Mouse (Mus musculus): ENCODE results near the gene Acat2. TPM values are rescaled to one million over a fixed set of nuclear protein-coding genes. Genes with fewer than 3 reads are reported as not detected.
"Not testable (repeated sequence)": the region's sequence is repeated elsewhere in the genome, so short reads cannot be mapped to it uniquely, and the experiment has no call there.

Gene Acat2
- 343 and 357 TPM in 2 replicates for polyA plus RNA-seq (2016; fragmentation: Nextera tagmentation; extraction: Ambion mirVana)

- WGBS: under 1% methylated on average over 42 of the region's 42 CpGs
- Histone ChIP-seq H3K4me1 (peaks cover 7% of the 10 kb centered on the region), H3K36me3 (peaks cover 32% of the 10 kb centered on the region), H3K27ac (peak within 1 kb of the TSS; percentile 89), H3K27me3 (ENCODE audit: low read depth, poor library complexity, severe bottlenecking) (no peaks in the 10 kb centered on the region), H3K4me3 (peak within 1 kb of the TSS; percentile 75), H3K9me3 (replicated peaks) (no peaks in the 10 kb centered on the region)
- peak; percentile 91 for DNase-seq (ENCODE audit: low spot score)
These were observed at the start of gene Acat2 for GRCm38 (mm10) chr17:12960331-12960873. Acat2 (minus strand) TSS chr17:12960747.

DNA sequence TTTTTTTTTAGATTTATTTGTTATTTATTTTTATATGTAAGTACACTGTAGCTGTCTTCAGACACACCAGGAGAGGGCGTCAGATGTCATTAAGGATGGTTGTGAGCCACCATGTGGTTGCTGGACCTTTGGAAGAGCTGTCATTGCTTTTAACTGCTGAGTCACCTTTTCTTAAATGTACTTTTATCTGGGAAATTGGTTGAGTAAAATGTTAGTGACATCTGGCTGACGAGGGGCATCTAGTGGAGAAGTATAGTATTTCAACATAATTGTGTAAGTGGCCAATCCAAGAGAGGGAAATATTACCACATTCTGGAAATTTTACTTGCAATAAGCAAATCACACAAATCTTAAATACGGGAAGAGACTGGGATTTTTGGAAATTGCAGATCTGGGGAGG, 49.3 kb upstream of the Acat2 start:
- Histone ChIP-seq H3K4me3 (no peak overlapping the region), H3K4me1 (peaks cover 19% of the 10 kb centered on the region), H3K27ac (no peak overlapping the region), H3K9me3 (replicated peaks) (no peaks in the 10 kb centered on the region), H3K36me3 (peaks cover 41% of the 10 kb centered on the region), H3K27me3 (ENCODE audit: low read depth, poor library complexity, severe bottlenecking) (no peaks in the 10 kb centered on the region)
- no peak for DNase-seq (ENCODE audit: low spot score)
- 46% methylated on average over 3 of the region's 3 CpGs for WGBS

DNA sequence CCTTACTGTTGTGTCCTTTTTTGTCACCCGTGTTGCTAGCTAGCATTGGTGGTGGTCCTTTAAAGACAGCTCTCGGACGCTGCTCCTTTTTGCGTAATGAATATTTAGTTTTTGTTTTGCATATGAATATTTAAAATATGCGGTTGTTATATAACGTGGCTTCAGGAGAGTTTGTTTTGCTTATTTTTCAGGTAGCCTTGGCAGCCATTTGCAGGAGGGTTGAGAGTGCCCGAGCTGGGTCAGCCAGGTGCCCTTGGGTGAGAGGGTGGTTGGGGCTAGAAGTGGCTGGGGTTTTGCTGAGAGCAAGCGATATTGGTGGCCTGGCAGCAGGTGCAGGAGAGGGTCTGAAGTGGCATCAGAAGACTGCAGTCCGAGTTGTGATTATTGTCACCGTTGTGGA, 48.0 kb upstream of the Acat2 start:
- DNase-seq (ENCODE audit: low spot score): peak; percentile 36
- H3K4me3 ChIP-seq: peak overlapping the region; percentile 95
- no peaks in the 10 kb centered on the region for H3K9me3 ChIP-seq (replicated peaks)
- no peaks in the 10 kb centered on the region for H3K27me3 ChIP-seq (ENCODE audit: low read depth, poor library complexity, severe bottlenecking)
- H3K4me1 ChIP-seq: peaks cover 19% of the 10 kb centered on the region
- peak overlapping the region; percentile 86 for H3K27ac ChIP-seq
- 6% methylated on average over 10 of the region's 10 CpGs for WGBS
- H3K36me3 ChIP-seq: peaks cover 27% of the 10 kb centered on the region

DNA sequence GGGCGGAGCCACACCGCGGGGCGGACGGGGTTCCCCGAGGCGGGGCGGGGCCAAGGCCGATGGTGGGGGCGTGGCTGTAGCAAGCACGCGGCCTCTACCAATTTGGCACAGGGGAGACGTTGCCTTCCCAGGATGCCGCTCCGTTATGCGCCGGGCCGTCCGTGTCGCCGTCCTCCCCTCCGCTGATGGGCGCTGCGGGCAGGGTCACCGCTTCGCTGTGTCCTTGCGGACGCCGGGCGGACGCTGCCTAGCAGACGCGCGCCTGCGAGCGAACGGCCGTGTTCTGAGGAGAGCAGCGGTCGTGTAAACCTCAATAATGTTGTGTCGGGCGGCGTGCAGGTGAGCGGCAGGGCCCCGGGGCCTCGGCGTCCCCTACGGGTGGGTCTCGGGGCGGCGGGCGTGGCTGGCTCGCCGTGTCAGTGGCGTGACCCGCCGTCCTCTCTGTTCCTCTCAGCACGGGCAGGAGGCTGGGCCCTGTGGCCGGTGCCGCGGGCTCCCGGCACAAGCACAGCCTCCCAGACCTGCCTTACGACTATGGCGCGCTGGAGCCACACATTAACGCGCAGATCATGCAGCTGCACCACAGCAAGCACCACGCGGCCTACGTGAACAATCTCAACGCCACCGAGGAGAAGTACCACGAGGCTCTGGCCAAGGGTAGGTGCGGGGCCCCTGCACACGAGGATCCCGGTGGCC, 47.3 kb upstream of the Acat2 start:
- under 1% methylated on average over 75 of the region's 76 CpGs for WGBS
- Histone ChIP-seq H3K27me3 (ENCODE audit: low read depth, poor library complexity, severe bottlenecking) (no peaks in the 10 kb centered on the region), H3K4me1 (peaks cover 19% of the 10 kb centered on the region), H3K36me3 (peaks cover 20% of the 10 kb centered on the region), H3K4me3 (peak overlapping the region; percentile 95), H3K27ac (peak overlapping the region; percentile 86), H3K9me3 (replicated peaks) (no peaks in the 10 kb centered on the region)
- DNase-seq (ENCODE audit: low spot score): peak; percentile 99

- WGBS: 49% methylated on average over 5 of the region's 5 CpGs
- no peak for DNase-seq (ENCODE audit: low spot score)
- H3K36me3 ChIP-seq: peaks cover 12% of the 10 kb centered on the region
- no peaks in the 10 kb centered on the region for H3K27me3 ChIP-seq (ENCODE audit: low read depth, poor library complexity, severe bottlenecking)
- no peaks in the 10 kb centered on the region for H3K9me3 ChIP-seq (replicated peaks)
- 0 out of 2 replicates have a peak overlapping the region, but pooled peaks have one; percentile 86 for H3K27ac ChIP-seq
- peaks cover 19% of the 10 kb centered on the region for H3K4me1 ChIP-seq
- H3K4me3 ChIP-seq: peak overlapping the region; percentile 95
These were observed 46.4 kb upstream of the Acat2 start for GRCm38 (mm10) chr17:13006984-13007383.

GRCm38 (mm10) chr17:13006546-13006945, 46.0 kb upstream of the Acat2 start, which contains the start of gene Sod2:
Sod2 (plus strand) TSS chr17:13006846.
- peaks cover 19% of the 10 kb centered on the region for H3K4me1 ChIP-seq
- H3K27ac ChIP-seq: peak within 1 kb of the TSS; percentile 86
- not testable (repeated sequence) for DNase-seq (ENCODE audit: low spot score)

GRCm38 (mm10) chr17:13004436-13004835, 43.9 kb upstream of the Acat2 start:
- H3K9me3 ChIP-seq (replicated peaks); H3K27me3 ChIP-seq (ENCODE audit: low read depth, poor library complexity, severe bottlenecking); H3K4me3 ChIP-seq; H3K36me3 ChIP-seq; DNase-seq (ENCODE audit: low spot score); H3K27ac ChIP-seq: not testable (repeated sequence)
- H3K4me1 ChIP-seq: peaks cover 19% of the 10 kb centered on the region
- 82% methylated on average over 2 of the region's 2 CpGs for WGBS

More at GRCm38 (mm10) chr17:13006546-13006945, 46.0 kb upstream of the Acat2 start, which contains the start of gene Sod2:
- 95% methylated on average over 2 of the region's 2 CpGs for WGBS
- not testable (repeated sequence) for H3K27me3 ChIP-seq (ENCODE audit: low read depth, poor library complexity, severe bottlenecking); H3K36me3 ChIP-seq; H3K9me3 ChIP-seq (replicated peaks)
- peak within 1 kb of the TSS; percentile 95 for H3K4me3 ChIP-seq

DNA sequence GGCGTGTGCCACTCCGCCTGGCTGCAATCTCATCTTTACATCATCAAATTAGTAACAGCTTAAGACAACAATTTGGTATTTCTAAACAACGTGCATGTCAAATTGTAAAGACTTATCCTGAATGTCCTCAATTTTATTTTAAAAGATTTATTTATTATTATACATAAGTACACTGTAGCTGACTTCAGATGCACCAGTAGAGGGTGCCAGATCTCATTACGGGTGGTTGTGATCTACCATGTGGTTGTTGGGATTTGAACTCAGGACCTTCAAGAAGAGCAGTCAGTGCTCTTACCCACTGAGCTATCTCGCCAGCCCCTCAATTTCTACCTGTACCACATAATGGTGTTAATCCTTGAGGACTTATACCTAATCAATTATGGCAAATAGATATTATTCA, 41.7 kb upstream of the Acat2 start:
- H3K27me3 ChIP-seq (ENCODE audit: low read depth, poor library complexity, severe bottlenecking); H3K4me3 ChIP-seq; H3K27ac ChIP-seq; DNase-seq (ENCODE audit: low spot score); H3K4me1 ChIP-seq; H3K36me3 ChIP-seq; H3K9me3 ChIP-seq (replicated peaks): not testable (repeated sequence)
- WGBS: 93% methylated on average over 5 of the region's 5 CpGs

DNA sequence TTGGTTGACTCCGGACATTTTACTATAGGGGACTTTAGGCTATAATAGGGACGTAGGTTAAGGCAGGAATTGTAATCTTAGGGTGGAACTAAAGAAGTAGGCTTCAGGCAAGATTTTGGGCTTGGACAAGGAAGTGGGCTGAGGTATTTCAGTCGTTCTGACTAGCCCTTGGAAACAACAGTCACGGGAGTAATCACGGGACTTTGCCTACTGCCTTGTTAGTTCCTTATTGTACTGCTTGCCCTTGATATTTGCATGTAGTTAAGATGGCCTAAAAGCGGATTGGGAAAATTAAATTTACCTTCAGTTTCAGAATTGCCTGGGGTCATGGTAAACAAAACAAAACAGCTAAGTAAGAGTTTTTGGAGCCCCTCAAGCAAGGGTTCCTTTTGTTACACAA, 38.5 kb upstream of the Acat2 start:
- Histone ChIP-seq H3K9me3 (replicated peaks) (no peaks in the 10 kb centered on the region), H3K4me3 (no peak overlapping the region), H3K36me3 (no peaks in the 10 kb centered on the region), H3K27ac (no peak overlapping the region), H3K27me3 (ENCODE audit: low read depth, poor library complexity, severe bottlenecking) (no peaks in the 10 kb centered on the region), H3K4me1 (no peaks in the 10 kb centered on the region)
- no peak for DNase-seq (ENCODE audit: low spot score)
- WGBS: 83% methylated on average over 6 of the region's 6 CpGs

DNA sequence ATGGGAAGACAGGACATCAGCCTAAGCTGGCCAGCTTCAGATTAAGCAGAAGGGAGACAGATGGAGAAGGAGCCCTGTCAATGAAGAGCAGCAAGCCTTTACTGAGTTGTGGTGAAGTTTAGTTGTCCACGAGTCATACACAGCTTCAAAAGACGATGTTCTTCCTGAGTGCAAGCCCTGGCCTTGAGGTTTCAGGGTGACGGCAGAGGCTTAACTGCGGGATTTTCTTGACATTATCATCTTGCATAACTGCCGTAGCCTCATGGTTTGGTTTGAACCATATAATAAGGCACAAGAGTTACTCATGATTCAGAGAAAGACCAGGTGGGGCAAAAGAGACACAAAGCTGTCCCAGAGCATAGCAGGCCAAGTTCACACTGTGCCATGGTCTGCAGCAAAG, 37.3 kb upstream of the Acat2 start:
- Histone ChIP-seq H3K4me1 (no peaks in the 10 kb centered on the region), H3K36me3 (no peaks in the 10 kb centered on the region), H3K4me3 (no peak overlapping the region), H3K9me3 (replicated peaks) (no peaks in the 10 kb centered on the region), H3K27me3 (ENCODE audit: low read depth, poor library complexity, severe bottlenecking) (no peaks in the 10 kb centered on the region), H3K27ac (no peak overlapping the region)
- DNase-seq (ENCODE audit: low spot score): no peak
- WGBS: 89% methylated on average over 5 of the region's 5 CpGs

DNA sequence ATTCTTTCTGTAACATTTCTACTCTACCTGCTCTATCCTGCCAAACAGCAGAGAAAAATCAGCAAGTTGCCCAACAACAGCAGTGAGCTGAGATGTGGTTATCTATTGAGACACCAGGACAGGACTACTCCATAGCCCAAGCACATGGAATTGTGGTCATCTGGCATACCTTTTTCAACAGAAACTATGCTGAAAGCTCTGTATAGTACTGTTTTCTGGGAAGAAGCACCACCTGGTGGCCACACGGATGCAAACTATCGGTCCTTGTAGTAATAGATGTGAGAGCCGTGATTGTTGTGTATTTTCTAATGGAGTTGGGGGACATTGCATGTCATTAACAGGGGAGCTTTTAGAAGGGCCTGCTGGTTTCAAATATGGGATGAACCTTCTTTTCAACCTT, 35.8 kb upstream of the Acat2 start:
- Histone ChIP-seq H3K27ac (no peak overlapping the region), H3K9me3 (replicated peaks) (no peaks in the 10 kb centered on the region), H3K27me3 (ENCODE audit: low read depth, poor library complexity, severe bottlenecking) (no peaks in the 10 kb centered on the region), H3K4me1 (no peaks in the 10 kb centered on the region), H3K36me3 (no peaks in the 10 kb centered on the region), H3K4me3 (no peak overlapping the region)
- WGBS: 29% methylated on average over 3 of the region's 3 CpGs
- peak; percentile 45 for DNase-seq (ENCODE audit: low spot score)

DNA sequence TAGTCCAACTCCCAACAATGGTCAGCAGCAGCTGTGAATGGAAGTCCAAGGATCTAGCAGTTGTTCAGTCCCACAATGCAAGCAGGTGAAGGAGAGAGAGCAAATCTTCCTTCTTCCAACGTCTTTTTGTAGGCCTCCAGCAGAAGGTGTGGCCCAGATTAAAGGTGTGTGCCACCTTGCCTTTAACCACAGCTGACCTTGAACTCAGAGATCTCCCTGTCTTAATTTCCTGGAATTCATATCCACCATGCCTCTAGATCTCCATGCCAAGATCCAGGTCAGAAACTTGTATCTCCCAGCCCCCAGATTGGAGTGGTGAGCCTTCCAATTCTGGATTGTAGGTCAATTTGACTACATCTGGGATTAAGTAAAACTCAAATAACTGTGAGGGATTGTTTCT, 33.5 kb upstream of the Acat2 start, which contains the start of gene Wtap:
TSS of gene Wtap (minus strand) at position 101 of the 400 bp plus-strand sequence.
- DNase-seq (ENCODE audit: low spot score): no peak
- Histone ChIP-seq H3K4me1 (peaks cover 5% of the 10 kb centered on the region), H3K36me3 (peaks cover 2% of the 10 kb centered on the region; the same call in 1 of the 2 replicates), H3K9me3 (replicated peaks) (no peaks in the 10 kb centered on the region), H3K27me3 (ENCODE audit: low read depth, poor library complexity, severe bottlenecking) (no peaks in the 10 kb centered on the region), H3K27ac (peak within 1 kb of the TSS; percentile 100), H3K4me3 (peak within 1 kb of the TSS; percentile 99)
- 73% methylated on average over 1 of the region's 1 CpGs for WGBS

DNA sequence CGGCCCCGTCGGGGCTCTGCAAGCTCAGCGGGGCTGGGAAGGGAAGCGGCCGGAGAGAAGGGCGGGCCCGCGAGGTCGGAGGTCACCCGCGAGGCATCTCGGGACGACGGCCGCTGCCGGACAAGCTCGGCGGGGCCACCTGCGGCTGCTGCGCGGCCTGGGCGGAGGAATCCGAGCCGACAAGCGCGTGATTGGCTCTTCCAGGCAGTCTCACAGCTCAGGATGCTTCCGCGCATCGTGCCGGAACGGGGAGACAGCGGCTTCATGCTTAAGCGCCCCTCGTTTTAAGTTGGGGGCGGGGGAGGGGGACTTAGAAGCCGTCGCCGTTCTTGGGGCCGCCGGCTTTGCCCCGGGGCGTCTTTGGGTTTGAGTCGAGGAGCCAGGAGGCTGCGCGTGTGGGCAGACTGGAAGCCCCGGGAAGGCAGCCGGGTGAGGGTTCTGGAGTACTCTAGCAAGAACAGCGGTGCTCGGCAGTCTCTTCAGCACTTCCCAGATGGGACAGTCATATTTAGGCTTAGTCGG, 32.0 kb upstream of the Acat2 start:
- Histone ChIP-seq H3K4me3 (peak overlapping the region; percentile 99), H3K9me3 (replicated peaks) (no peaks in the 10 kb centered on the region), H3K4me1 (peaks cover 5% of the 10 kb centered on the region), H3K27me3 (ENCODE audit: low read depth, poor library complexity, severe bottlenecking) (no peaks in the 10 kb centered on the region), H3K36me3 (peaks cover 17% of the 10 kb centered on the region), H3K27ac (peak overlapping the region; percentile 100)
- peak; percentile 95 for DNase-seq (ENCODE audit: low spot score)
- under 1% methylated on average over 51 of the region's 51 CpGs for WGBS
